ENCODE assay signal across 22 mouse cellular contexts in genomic region chr6:118309923-118310322, GRCm38 (mm10).
DNase-seq lines count a peak whose midpoint lies in the region; ATAC-seq and TF ChIP-seq lines count a peak whose summit lies in the region.
"Had no signal": no experiment of that assay in that cellular context is flagged by ENCODE, and none has a peak within 500 bp of the region (broad histone marks: within the 10 kb centered on the region; RNA-seq: fewer than 3 reads in every experiment).

No protein-coding gene starts in this region.

- no peaks in the 10 kb centered on the region for H3K36me3 ChIP-seq in lung, postnatal 0 days (ENCODE audit: insufficient read depth, low read length)
- H3K36me3 ChIP-seq: embryonic facial prominence, embryonic 10.5 days; hindbrain, embryonic 13.5 days; limb, embryonic 10.5 days; neural tube, embryonic 12.5 days had no signal

- H3K4me1 ChIP-seq in lung, postnatal 0 days (ENCODE audit: insufficient read depth, low read depth, low read length): no peaks in the 10 kb centered on the region

- H3K27ac ChIP-seq in lung, postnatal 0 days (ENCODE audit: low read length): no peak overlapping the region
- H3K27ac ChIP-seq: embryonic facial prominence, embryonic 10.5 days; gastrocnemius, adult 2 months; hindbrain, embryonic 13.5 days; left cerebral cortex, adult 2 months; limb, embryonic 10.5 days; neural tube, embryonic 12.5 days had no signal

- no peak overlapping the region for H3K9ac ChIP-seq in lung, postnatal 0 days (replicated peaks; ENCODE audit: low read depth)
- H3K9ac ChIP-seq: forebrain, postnatal 0 days; hindbrain, embryonic 13.5 days; neural tube, embryonic 12.5 days had no signal

- 67% methylated on average over 2 of the region's 2 CpGs for WGBS in lung, postnatal 0 days

- no peak overlapping the region for H3K4me2 ChIP-seq in lung, postnatal 0 days (replicated peaks; ENCODE audit: low read depth, low read length)
- H3K4me2 ChIP-seq: hindbrain, embryonic 13.5 days; neural tube, embryonic 12.5 days had no signal

- TF ChIP-seq CTCF in lung, postnatal 0 days (IDR thresholded peaks at IDR 0.05): no peak

- H3K9me3 ChIP-seq in lung, postnatal 0 days (ENCODE audit: low read length): no peaks in the 10 kb centered on the region
- H3K9me3 ChIP-seq: embryonic facial prominence, embryonic 10.5 days; hindbrain, embryonic 13.5 days; limb, embryonic 10.5 days; neural tube, embryonic 12.5 days had no signal

- no peak overlapping the region for H3K4me3 ChIP-seq in lung, postnatal 0 days (ENCODE audit: low read depth, low read length)
- H3K4me3 ChIP-seq: embryonic facial prominence, embryonic 10.5 days; gastrocnemius, adult 2 months; hindbrain, embryonic 13.5 days; left cerebral cortex, adult 2 months; limb, embryonic 10.5 days; neural tube, embryonic 12.5 days had no signal

- no peak for ATAC-seq in lung, postnatal 0 days
- ATAC-seq in megakaryocyte-erythroid progenitor cell, adult 5-6 weeks (replicated peaks; ENCODE audit: low FRiP score, low TSS enrichment, poor library complexity, severe bottlenecking): no peak
- ATAC-seq: forebrain, postnatal 0 days; inflammation-experienced regulatory T-cells, adult 6 months had no signal

- H3K27me3 ChIP-seq in lung, postnatal 0 days (replicated peaks; ENCODE audit: insufficient read depth, low read length): no peaks in the 10 kb centered on the region
- H3K27me3 ChIP-seq: hindbrain, embryonic 13.5 days; neural tube, embryonic 12.5 days had no signal

- DNase-seq in adrenal gland, adult 2 months: peak; percentile 71
- DNase-seq in adrenal gland, postnatal 4 days (ENCODE audit: low spot score in 2 of 2): no peak
- peak; percentile 8 for DNase-seq in lung, postnatal 14 days
- no peak for DNase-seq in lung, postnatal 0 days (ENCODE audit: low spot score)
- DNase-seq in heart, adult 8-10 months (ENCODE audit: low spot score): peak; percentile 53
- DNase-seq in heart, postnatal 4 days: peak; percentile 41
- no peak for DNase-seq in frontal cortex, postnatal 25 days (ENCODE audit: low spot score in 2 of 2)
- DNase-seq: cerebellum, adult 9-11 months; forebrain, postnatal 0 days; gastrocnemius, adult 2 months; kidney, adult 18-20 months; kidney, postnatal 10 days; liver; midbrain, embryonic 14.5 days; thymus, postnatal 36 days had no signal

- TF ChIP-seq EP300 in lung, postnatal 0 days (IDR thresholded peaks at IDR 0.05): no peak

Comparison
In these comparisons a context has a peak if more than half of its experiments do, and no peak if none do; other contexts are left out.
1. DNase-seq: peak in adrenal gland, adult 2 months (single experiment), lung, postnatal 14 days (single experiment), heart, adult 8-10 months (single experiment) and heart, postnatal 4 days (single experiment); none in adrenal gland, postnatal 4 days (0 of 2), lung, postnatal 0 days (single experiment) and frontal cortex, postnatal 25 days (0 of 2).